Mouse (Mus musculus) stomach, embryonic 14.5 days (tissue): ENCODE measurements around the gene Kti12. TPM values are rescaled to one million over a fixed set of nuclear protein-coding genes. Genes with fewer than 3 reads are reported as not detected.

Experiments used
- ATAC-seq: fragments of 200-750 bp; cut with Nextera tagmentation; 2 replicates; pipeline ENCODE4 v1.8.0; 2017; ENCODE audit warnings: low read depth, moderate TSS enrichment; ENCODE audit not compliant: insufficient number of reproducible peaks, insufficient read depth, low FRiP score
- H3K27ac ChIP-seq: fragments of 300-500 bp; sonication (generic); 2 replicates; pipeline ENCODE4 v1.5.1; 2014; ENCODE audit warnings: mild to moderate bottlenecking, low read length, moderate library complexity, mixed read lengths
- H3K27me3 ChIP-seq: fragments of 300-500 bp; sonication (generic); 2 replicates; pipeline ENCODE4 v1.6.1; 2014; ENCODE audit warnings: low read length, control low read depth, mixed read lengths; ENCODE audit not compliant: control insufficient read depth, insufficient read depth
- H3K36me3 ChIP-seq: fragments of 300-500 bp; sonication (generic); 2 replicates; pipeline ENCODE4 v1.6.1; 2014; ENCODE audit warnings: mild to moderate bottlenecking, control low read depth, low read length, moderate library complexity, mixed read lengths; ENCODE audit not compliant: control insufficient read depth, insufficient read depth
- H3K4me1 ChIP-seq: fragments of 300-500 bp; sonication (generic); 2 replicates; pipeline ENCODE4 v1.6.1; 2014; ENCODE audit warnings: low read length, control low read depth, mixed read lengths; ENCODE audit not compliant: control insufficient read depth, insufficient read depth
- H3K4me2 ChIP-seq: fragments of 300-500 bp; sonication (generic); replicated peaks from 2 replicates; pipeline ENCODE4 v1.6.1; 2014; ENCODE audit warnings: low read depth, low read length, control low read depth
- H3K4me3 ChIP-seq: fragments of 300-500 bp; sonication (generic); 2 replicates; pipeline ENCODE4 v1.5.1; 2014; ENCODE audit warnings: low read depth, low read length, control low read depth
- H3K9ac ChIP-seq: fragments of 300-500 bp; sonication (generic); replicated peaks from 2 replicates; pipeline ENCODE4 v1.6.1; 2014; ENCODE audit warnings: low read depth, mild to moderate bottlenecking, control low read depth, low read length, moderate library complexity, mixed read lengths
- H3K9me3 ChIP-seq: fragments of 300-500 bp; sonication (generic); 2 replicates; pipeline ENCODE4 v1.6.1; 2016; ENCODE audit warnings: low read depth, low read length, control low read depth; ENCODE audit not compliant: control insufficient read depth
- WGBS: fragments of 180-500 bp; shearing (Covaris S2); extraction: QIAGEN DNeasy Blood & Tissue Kit; methylation state at CpG from one replicate; pipeline ENCODE4 v1.1.7; 2014; 5-methylcytosine and 5-hydroxymethylcytosine counted together
- polyA plus RNA-seq: library from polyadenylated mRNA; unstranded; fragments of >200 nt; fragmentation: Nextera tagmentation; extraction: Ambion mirVana; gene quantifications from 2 replicates; pipeline ENCODE4 v1.2.1, GENCODE M21; 2014

Gene Kti12
- polyA plus RNA-seq, 1 experiment from 2014 or later, result 42.5 TPM

GRCm38 (mm10) chr4:108841920-108842578 lies 5.5 kb upstream of the Kti12 start:
- Histone ChIP-seq H3K4me1 (0 out of 2 replicates have a peak, but pooled peaks cover 6% of the 10 kb centered on the region), H3K9me3 (no peaks in the 10 kb centered on the region), H3K4me2 (no peak overlapping the region), H3K27me3 (no peaks in the 10 kb centered on the region), H3K27ac (peak overlapping the region; percentile 28; the same call in 1 of the 2 replicates), H3K9ac (no peak overlapping the region), H3K36me3 (no peaks in the 10 kb centered on the region), H3K4me3 (no peak overlapping the region)
- 0 out of 2 replicates have a peak, but pooled peaks have one; percentile 54 for ATAC-seq
- WGBS, result 65% methylated on average over 7 of the region's 7 CpGs

- Histone ChIP-seq H3K4me3 (no peak overlapping the region), H3K9me3 (no peaks in the 10 kb centered on the region), H3K4me2 (no peak overlapping the region), H3K27ac (no peak overlapping the region), H3K4me1 (peaks cover 4% of the 10 kb centered on the region; the same call in 1 of the 2 replicates), H3K9ac (no peak overlapping the region), H3K27me3 (no peaks in the 10 kb centered on the region), H3K36me3 (no peaks in the 10 kb centered on the region)
- ATAC-seq, result no peak
Observed at GRCm38 (mm10) chr4:108843336-108843735, 4.2 kb upstream of the Kti12 start.

- Histone ChIP-seq H3K4me1 (peaks cover 15% of the 10 kb centered on the region), H3K36me3 (0 out of 2 replicates have a peak, but pooled peaks cover 3% of the 10 kb centered on the region), H3K9me3 (no peaks in the 10 kb centered on the region), H3K4me3 (no peak overlapping the region), H3K27me3 (no peaks in the 10 kb centered on the region), H3K27ac (peak overlapping the region; percentile 45; the same call in 1 of the 2 replicates), H3K4me2 (no peak overlapping the region), H3K9ac (no peak overlapping the region)
- no peak for ATAC-seq
- 43% methylated on average over 5 of the region's 5 CpGs for WGBS
Observed at GRCm38 (mm10) chr4:108845824-108846569, 1.6 kb upstream of the Kti12 start.

- Histone ChIP-seq H3K4me2 (peak within 1 kb of the TSS; percentile 95), H3K36me3 (peaks cover 6% of the 10 kb centered on the region; the same call in 1 of the 2 replicates), H3K9me3 (no peaks in the 10 kb centered on the region), H3K4me3 (peak within 1 kb of the TSS; percentile 90), H3K4me1 (peaks cover 15% of the 10 kb centered on the region), H3K27ac (peak within 1 kb of the TSS; percentile 90), H3K9ac (peak within 1 kb of the TSS; percentile 73), H3K27me3 (no peaks in the 10 kb centered on the region)
- ATAC-seq, result no peak
- 9% methylated on average over 20 of the region's 20 CpGs for WGBS
Observed at GRCm38 (mm10) chr4:108848505-108848848, 892 bp downstream of the Kti12 start, which contains the start of gene A730015C16Rik. Gene A730015C16Rik, minus strand, starts transcription at chr4:108848619.

GRCm38 (mm10) chr4:108866806-108867205 lies 19.2 kb downstream of the Kti12 start:
- ATAC-seq, result no peak
- 83% methylated on average over 7 of the region's 7 CpGs for WGBS
- Histone ChIP-seq H3K4me1 (no peaks in the 10 kb centered on the region), H3K27ac (no peak overlapping the region), H3K36me3 (peaks cover 8% of the 10 kb centered on the region; the same call in 1 of the 2 replicates), H3K4me2 (no peak overlapping the region), H3K9ac (no peak overlapping the region), H3K4me3 (no peak overlapping the region), H3K27me3 (no peaks in the 10 kb centered on the region), H3K9me3 (no peaks in the 10 kb centered on the region)

- H3K4me1 ChIP-seq, result no peaks in the 10 kb centered on the region
- 34% methylated on average over 10 of the region's 10 CpGs for WGBS
- ATAC-seq, result peak; percentile 69; the same call in 1 of the 2 replicates
Observed at GRCm38 (mm10) chr4:108869730-108870374, 22.3 kb downstream of the Kti12 start.

GRCm38 (mm10) chr4:108873746-108874145 lies 26.2 kb downstream of the Kti12 start:
- no peaks in the 10 kb centered on the region for H3K9me3 ChIP-seq
- H3K9ac ChIP-seq, result no peak overlapping the region
- H3K4me2 ChIP-seq, result no peak overlapping the region
- H3K4me3 ChIP-seq, result no peak overlapping the region
- no peaks in the 10 kb centered on the region for H3K36me3 ChIP-seq
- H3K4me1 ChIP-seq, result no peaks in the 10 kb centered on the region
- H3K27ac ChIP-seq, result no peak overlapping the region
- no peak for ATAC-seq
- H3K27me3 ChIP-seq, result no peaks in the 10 kb centered on the region
- 94% methylated on average over 5 of the region's 5 CpGs for WGBS

More at GRCm38 (mm10) chr4:108869730-108870374, 22.3 kb downstream of the Kti12 start:
- no peaks in the 10 kb centered on the region for H3K36me3 ChIP-seq
- no peaks in the 10 kb centered on the region for H3K27me3 ChIP-seq
- no peak overlapping the region for H3K4me3 ChIP-seq
- no peak overlapping the region for H3K9ac ChIP-seq
- no peak overlapping the region for H3K27ac ChIP-seq
- H3K4me2 ChIP-seq, result no peak overlapping the region
- no peaks in the 10 kb centered on the region for H3K9me3 ChIP-seq

GRCm38 (mm10) chr4:108877901-108878300 lies 30.3 kb downstream of the Kti12 start:
- Histone ChIP-seq H3K4me3 (no peak overlapping the region), H3K9me3 (no peaks in the 10 kb centered on the region), H3K4me1 (no peaks in the 10 kb centered on the region), H3K36me3 (no peaks in the 10 kb centered on the region), H3K27ac (no peak overlapping the region), H3K27me3 (no peaks in the 10 kb centered on the region), H3K9ac (no peak overlapping the region), H3K4me2 (no peak overlapping the region)
- no peak for ATAC-seq
- WGBS, result 70% methylated on average over 6 of the region's 6 CpGs
